ENCODE assay signal across 9 mouse cellular contexts in the genomic region with DNA sequence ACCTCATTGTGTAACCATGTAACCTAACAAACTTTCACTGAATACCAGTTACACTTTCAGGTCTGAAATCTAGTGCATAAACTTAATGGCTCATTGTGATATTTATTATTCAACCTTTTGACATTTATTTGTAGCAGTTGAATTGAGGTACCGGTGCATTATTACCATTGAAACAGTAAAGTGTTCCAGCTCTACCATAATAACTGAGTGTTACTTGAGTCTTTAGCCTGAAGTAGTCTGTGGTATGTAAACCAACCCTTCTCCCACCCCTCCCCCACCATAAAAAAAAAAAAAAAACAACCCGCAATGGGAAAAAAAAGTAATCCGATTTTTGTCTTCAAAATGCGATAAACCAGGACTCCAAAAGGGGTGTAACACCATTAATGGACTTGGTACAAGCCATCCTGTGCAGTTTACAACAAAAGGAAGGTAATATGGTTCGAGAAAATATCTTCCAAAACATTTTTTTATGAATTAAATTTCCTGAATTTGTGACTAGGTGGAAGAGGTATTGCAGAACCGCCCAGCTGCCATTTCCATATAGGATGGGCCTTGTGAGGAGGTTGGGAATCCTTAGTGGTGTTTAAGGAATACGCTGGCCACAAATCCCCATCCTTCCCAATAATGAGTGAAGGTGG. TPM values are rescaled to one million over a fixed set of nuclear protein-coding genes. Genes with fewer than 3 reads are reported as not detected.
A peak's percentile ranks its signal among the peaks of the same experiment; 100 is the strongest.
DNase-seq lines count a peak whose midpoint lies in the region; ATAC-seq lines count a peak whose summit lies in the region.
"Had no signal": no experiment of that assay in that cellular context is flagged by ENCODE, and none has a peak within 500 bp of the region (broad histone marks: within the 10 kb centered on the region; RNA-seq: fewer than 3 reads in every experiment).

No protein-coding gene starts in this region.

- DNase-seq in kidney, postnatal 4 days = no peak
- peak; percentile 60 for DNase-seq in embryonic facial prominence, embryonic 11.5 days (ENCODE audit: low spot score)
- DNase-seq in B cell, adult 2 months = no peak
- no peak for DNase-seq in gastrocnemius, postnatal 14 days

- 9% methylated on average over 7 of the region's 7 CpGs for WGBS in kidney, embryonic 14.5 days
- 3% methylated on average over 7 of the region's 7 CpGs for WGBS in embryonic facial prominence, embryonic 11.5 days
- WGBS in hindbrain, embryonic 13.5 days = 4% methylated on average over 7 of the region's 7 CpGs
- WGBS in midbrain, embryonic 13.5 days = 2% methylated on average over 7 of the region's 7 CpGs

- peak overlapping the region; percentile 85 for H3K4me2 ChIP-seq in kidney, embryonic 14.5 days (replicated peaks; ENCODE audit: low read depth, low read length)
- H3K4me2 ChIP-seq in embryonic facial prominence, embryonic 11.5 days (ENCODE audit: low read depth, low read length) = peak overlapping the region; percentile 84
- peak overlapping the region; percentile 91 for H3K4me2 ChIP-seq in hindbrain, embryonic 13.5 days
- peak overlapping the region; percentile 84 for H3K4me2 ChIP-seq in midbrain, embryonic 13.5 days (replicated peaks)

- intact Hi-C loops in gastrocnemius, postnatal 14 days (cut with DNase I; ENCODE audit: low total_unique reads) = loop anchor here (10.0 kb wide), 1 partner anchor 720 kb away; no protein-coding TSS in a partner anchor

- peak overlapping the region; percentile 91 for H3K4me3 ChIP-seq in kidney, embryonic 14.5 days (ENCODE audit: low read length)
- H3K4me3 ChIP-seq in embryonic facial prominence, embryonic 11.5 days (ENCODE audit: low read depth, low read length) = peak overlapping the region; percentile 99
- peak overlapping the region; percentile 90 for H3K4me3 ChIP-seq in hindbrain, embryonic 13.5 days
- peak overlapping the region; percentile 91 for H3K4me3 ChIP-seq in midbrain, embryonic 13.5 days (replicated peaks)

- peak overlapping the region; percentile 99 for H3K9ac ChIP-seq in kidney, embryonic 14.5 days (ENCODE audit: low read depth, low read length)
- H3K9ac ChIP-seq in embryonic facial prominence, embryonic 11.5 days (replicated peaks; ENCODE audit: low read length) = peak overlapping the region; percentile 100
- peak overlapping the region; percentile 100 for H3K9ac ChIP-seq in hindbrain, embryonic 13.5 days
- H3K9ac ChIP-seq in midbrain, embryonic 13.5 days (replicated peaks) = peak overlapping the region; percentile 100

- H3K36me3 ChIP-seq in kidney, embryonic 14.5 days (ENCODE audit: control insufficient read depth, insufficient read depth, low read length) = no peaks in the 10 kb centered on the region
- H3K36me3 ChIP-seq in embryonic facial prominence, embryonic 11.5 days (replicated peaks; ENCODE audit: control insufficient read depth, insufficient read depth, low read depth, low read length) = no peaks in the 10 kb centered on the region; the same call in 1 of the 2 replicates
- no peaks in the 10 kb centered on the region for H3K36me3 ChIP-seq in hindbrain, embryonic 13.5 days
- no peaks in the 10 kb centered on the region for H3K36me3 ChIP-seq in midbrain, embryonic 13.5 days

- H3K9me3 ChIP-seq in kidney, embryonic 14.5 days (ENCODE audit: control insufficient read depth, low read length) = no peaks in the 10 kb centered on the region
- H3K9me3 ChIP-seq in embryonic facial prominence, embryonic 11.5 days (replicated peaks; ENCODE audit: control insufficient read depth, low read length) = no peaks in the 10 kb centered on the region
- no peaks in the 10 kb centered on the region for H3K9me3 ChIP-seq in hindbrain, embryonic 13.5 days
- H3K9me3 ChIP-seq in midbrain, embryonic 13.5 days = no peaks in the 10 kb centered on the region

- H3K27me3 ChIP-seq in kidney, embryonic 14.5 days (ENCODE audit: control insufficient read depth, insufficient read depth, low read length) = no peaks in the 10 kb centered on the region
- H3K27me3 ChIP-seq in embryonic facial prominence, embryonic 11.5 days (ENCODE audit: control insufficient read depth, insufficient read depth, low read length) = no peaks in the 10 kb centered on the region
- no peaks in the 10 kb centered on the region for H3K27me3 ChIP-seq in hindbrain, embryonic 13.5 days
- H3K27me3 ChIP-seq in midbrain, embryonic 13.5 days = no peaks in the 10 kb centered on the region

- peak overlapping the region; percentile 100; the same call in 1 of the 2 replicates for H3K27ac ChIP-seq in kidney, embryonic 14.5 days (ENCODE audit: low read depth, low read length)
- H3K27ac ChIP-seq in embryonic facial prominence, embryonic 11.5 days (replicated peaks; ENCODE audit: low read depth, low read length) = peak overlapping the region; percentile 100
- peak overlapping the region; percentile 100 for H3K27ac ChIP-seq in hindbrain, embryonic 13.5 days
- peak overlapping the region; percentile 100 for H3K27ac ChIP-seq in midbrain, embryonic 13.5 days

- peaks cover 43% of the 10 kb centered on the region for H3K4me1 ChIP-seq in kidney, embryonic 14.5 days (ENCODE audit: control insufficient read depth, insufficient read depth, low read length)
- peaks cover 10% of the 10 kb centered on the region for H3K4me1 ChIP-seq in embryonic facial prominence, embryonic 11.5 days (ENCODE audit: control insufficient read depth, insufficient read depth, low read length)
- H3K4me1 ChIP-seq in hindbrain, embryonic 13.5 days (replicated peaks) = peaks cover 53% of the 10 kb centered on the region
- H3K4me1 ChIP-seq in midbrain, embryonic 13.5 days (replicated peaks) = peaks cover 54% of the 10 kb centered on the region

- ATAC-seq in kidney, embryonic 14.5 days (ENCODE audit: low FRiP score, low TSS enrichment) = no peak
- no peak for ATAC-seq in embryonic facial prominence, embryonic 11.5 days (replicated peaks; ENCODE audit: insufficient number of reproducible peaks, low FRiP score, low TSS enrichment, low read depth)
- no peak for ATAC-seq in hindbrain, embryonic 13.5 days (ENCODE audit: low FRiP score)
- ATAC-seq in midbrain, embryonic 13.5 days = no peak
- ATAC-seq in megakaryocyte, adult 5-6 weeks (ENCODE audit: poor library complexity, severe bottlenecking) = no peak

RNA-seq across cellular contexts. Expression of gene Skida1, which starts 3.6 kb away (rescaled TPM):
- polyA plus RNA-seq in kidney, embryonic 14.5 days (2014; fragmentation: Nextera tagmentation; extraction: Ambion mirVana) = 10.5 and 11.4 TPM in 2 replicates
- 15.5 and 16.9 TPM in 2 replicates for polyA plus RNA-seq in embryonic facial prominence, embryonic 11.5 days (2014; fragmentation: Nextera tagmentation; extraction: Ambion mirVana)
- polyA plus RNA-seq in hindbrain, embryonic 13.5 days (2015; fragmentation: Nextera tagmentation; extraction: Ambion mirVana) = 11.5 and 12.7 TPM in 2 replicates
- polyA plus RNA-seq in midbrain, embryonic 13.5 days (2015; fragmentation: Nextera tagmentation; extraction: Ambion mirVana) = 17.8 and 18.3 TPM in 2 replicates
- 1 to 10 TPM in 1 of 2 experiments, under 1 TPM in 1; 1.00 to 1.0 TPM for total RNA-seq in gastrocnemius, postnatal 14 days (2021)
- total RNA-seq in megakaryocyte, adult 5-6 weeks (2015) = 0.09 TPM in 1 of 2 replicates, not detected in the other
- total RNA-seq in megakaryocyte, adult 5-6 weeks (2017) = not detected in 2 replicates

RNA-seq across cellular contexts. Expression of gene A930004D18Rik, which starts 7.7 kb away (rescaled TPM):
- 9.4 and 10.0 TPM in 2 replicates for polyA plus RNA-seq in kidney, embryonic 14.5 days (2014; fragmentation: Nextera tagmentation; extraction: Ambion mirVana)
- 6.6 and 9.2 TPM in 2 replicates for polyA plus RNA-seq in embryonic facial prominence, embryonic 11.5 days (2014; fragmentation: Nextera tagmentation; extraction: Ambion mirVana)
- 13.1 and 14.0 TPM in 2 replicates for polyA plus RNA-seq in hindbrain, embryonic 13.5 days (2015; fragmentation: Nextera tagmentation; extraction: Ambion mirVana)
- 14.7 and 17.1 TPM in 2 replicates for polyA plus RNA-seq in midbrain, embryonic 13.5 days (2015; fragmentation: Nextera tagmentation; extraction: Ambion mirVana)
- total RNA-seq in gastrocnemius, postnatal 14 days (2021) = 1 to 10 TPM in 1 of 2 experiments, under 1 TPM in 1; 0.89 to 1.1 TPM
- total RNA-seq in megakaryocyte, adult 5-6 weeks (2015) = not detected in 2 replicates
- 0.22 and 0.24 TPM in 2 replicates for total RNA-seq in megakaryocyte, adult 5-6 weeks (2017)

RNA-seq across cellular contexts. Expression of gene Mllt10, which starts 9.8 kb away (rescaled TPM):
- polyA plus RNA-seq in kidney, embryonic 14.5 days (2014; fragmentation: Nextera tagmentation; extraction: Ambion mirVana) = 58.7 and 74.9 TPM in 2 replicates
- polyA plus RNA-seq in embryonic facial prominence, embryonic 11.5 days (2014; fragmentation: Nextera tagmentation; extraction: Ambion mirVana) = 40.8 and 44.3 TPM in 2 replicates
- polyA plus RNA-seq in hindbrain, embryonic 13.5 days (2015; fragmentation: Nextera tagmentation; extraction: Ambion mirVana) = 60.3 and 61.4 TPM in 2 replicates
- 69.6 and 75.2 TPM in 2 replicates for polyA plus RNA-seq in midbrain, embryonic 13.5 days (2015; fragmentation: Nextera tagmentation; extraction: Ambion mirVana)
- total RNA-seq in gastrocnemius, postnatal 14 days (2021) = 10 to 100 TPM; 19.0 to 20.5 TPM
- 41.5 and 50.7 TPM in 2 replicates for total RNA-seq in megakaryocyte, adult 5-6 weeks (2015)
- total RNA-seq in megakaryocyte, adult 5-6 weeks (2017) = 47.3 and 52.8 TPM in 2 replicates

RNA-seq across cellular contexts. Expression of gene H2al2a, which starts 48.5 kb away (rescaled TPM):
- not detected in 2 replicates for polyA plus RNA-seq in kidney, embryonic 14.5 days (2014; fragmentation: Nextera tagmentation; extraction: Ambion mirVana)
- not detected in 2 replicates for polyA plus RNA-seq in embryonic facial prominence, embryonic 11.5 days (2014; fragmentation: Nextera tagmentation; extraction: Ambion mirVana)
- polyA plus RNA-seq in hindbrain, embryonic 13.5 days (2015; fragmentation: Nextera tagmentation; extraction: Ambion mirVana) = not detected in 2 replicates
- polyA plus RNA-seq in midbrain, embryonic 13.5 days (2015; fragmentation: Nextera tagmentation; extraction: Ambion mirVana) = not detected in 2 replicates
- total RNA-seq in gastrocnemius, postnatal 14 days (2021) = not detected
- total RNA-seq in megakaryocyte, adult 5-6 weeks (2015) = not detected in 2 replicates
- total RNA-seq in megakaryocyte, adult 5-6 weeks (2017) = not detected in 2 replicates
- total RNA-seq: layer of hippocampus, adult 8-10 months had no signal
